21 mouse cellular contexts compared by ENCODE assay signal in genomic region chr1:190639846-190640245, GRCm38 (mm10).
"Had no signal": no experiment of that assay in that cellular context is flagged by ENCODE, and none has a peak within 500 bp of the region (broad histone marks: within the 10 kb centered on the region; RNA-seq: fewer than 3 reads in every experiment).

No protein-coding gene starts in this region.

- H3K27ac ChIP-seq: liver, embryonic 12.5 days; liver, embryonic 14.5 days; midbrain, embryonic 10.5 days; midbrain, embryonic 12.5 days; neural tube, embryonic 13.5 days; neural tube, embryonic 15.5 days had no signal

- H3K27me3 ChIP-seq: liver, embryonic 12.5 days; midbrain, embryonic 12.5 days; neural tube, embryonic 13.5 days; neural tube, embryonic 15.5 days had no signal

- H3K4me2 ChIP-seq: liver, embryonic 12.5 days; lung, embryonic 14.5 days; midbrain, embryonic 12.5 days; neural tube, embryonic 13.5 days; neural tube, embryonic 15.5 days had no signal

- H3K9ac ChIP-seq: liver, embryonic 12.5 days; liver, embryonic 14.5 days; lung, embryonic 14.5 days; midbrain, embryonic 12.5 days; neural tube, embryonic 13.5 days; neural tube, embryonic 15.5 days had no signal

- DNase-seq: lung, adult 18-20 months; lung, embryonic 14.5 days; lung, postnatal 10 days; lung, postnatal 4 days; midbrain, embryonic 14.5 days; retina, postnatal 1 day; right cerebral cortex, adult 18-20 months; right cerebral cortex, postnatal 25 days; right cerebral cortex, postnatal 4 days; spleen, adult 18-20 months; thymus, adult 18-20 months; thymus, postnatal 14 days; thymus, postnatal 36 days had no signal

- H3K4me1 ChIP-seq: liver, embryonic 12.5 days; midbrain, embryonic 12.5 days; neural tube, embryonic 13.5 days; neural tube, embryonic 15.5 days had no signal

- H3K4me3 ChIP-seq: liver, embryonic 12.5 days; midbrain, embryonic 10.5 days; midbrain, embryonic 12.5 days; myocyte; neural tube, embryonic 13.5 days; neural tube, embryonic 15.5 days had no signal

- H3K9me3 ChIP-seq: liver, embryonic 12.5 days; midbrain, embryonic 10.5 days; midbrain, embryonic 12.5 days; neural tube, embryonic 13.5 days; neural tube, embryonic 15.5 days had no signal

- H3K36me3 ChIP-seq: liver, embryonic 12.5 days; midbrain, embryonic 10.5 days; midbrain, embryonic 12.5 days; neural tube, embryonic 13.5 days; neural tube, embryonic 15.5 days had no signal

- ATAC-seq: liver, embryonic 12.5 days; midbrain, embryonic 16.5 days had no signal
